Mouse (Mus musculus): ENCODE measurements around the gene Hspbap1.
A peak's percentile ranks its signal among the peaks of the same experiment; 100 is the strongest.

Hspbap1 gene

DNA sequence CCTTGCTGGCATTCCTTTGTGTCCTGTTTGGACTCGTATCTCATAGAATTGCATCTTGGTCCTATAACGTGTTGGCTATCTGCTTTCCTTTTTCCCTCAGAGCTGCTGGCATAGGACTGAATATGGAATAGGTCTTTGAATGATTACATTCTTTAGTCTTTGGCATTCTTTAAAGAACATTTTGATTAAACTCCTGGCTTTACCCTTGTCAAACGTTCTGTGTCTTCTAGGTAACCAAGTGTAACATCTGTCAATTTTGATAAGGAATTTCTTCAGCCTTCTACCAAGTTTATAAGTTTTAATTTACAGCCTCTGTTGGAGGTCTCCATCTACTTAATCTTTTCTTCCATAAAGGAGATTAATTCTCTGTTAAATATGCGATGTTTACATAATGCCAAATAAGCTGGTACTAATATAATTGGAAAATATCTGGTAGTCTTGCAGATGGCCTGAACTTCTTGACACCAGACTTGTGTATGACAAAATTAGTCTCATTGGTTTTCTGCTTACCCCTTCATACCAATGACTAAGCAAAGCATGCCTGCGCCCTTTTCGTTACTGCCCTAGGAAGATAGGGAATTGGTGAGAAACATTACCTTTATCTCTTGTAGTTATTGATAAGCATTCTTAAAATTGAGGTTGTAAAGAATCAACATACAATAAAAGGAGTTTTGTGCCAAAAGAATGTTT is 36.9 kb downstream of the Hspbap1 start:
- DNase-seq = no peak

DNA sequence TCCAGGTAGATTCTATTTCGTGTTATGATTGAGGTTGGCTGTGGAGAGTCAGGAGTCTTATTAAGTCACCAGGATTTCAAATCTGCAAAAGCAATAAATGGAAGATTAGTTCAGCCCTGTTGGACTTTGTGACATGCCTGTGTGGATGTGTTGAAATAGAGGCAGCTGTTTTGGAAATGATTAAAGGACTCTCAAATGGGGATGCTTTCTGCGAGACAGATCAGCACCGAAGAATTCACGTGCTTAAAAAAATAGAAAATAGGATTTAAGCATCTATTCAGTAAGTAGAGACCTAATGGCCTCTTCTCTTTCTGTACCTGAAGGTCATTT is 37.5 kb downstream of the Hspbap1 start:
- DNase-seq = no peak

GRCm38 (mm10) chr16:35808838-35809237 is 38.7 kb downstream of the Hspbap1 start:
- no peak for DNase-seq

- no peak for DNase-seq
Observed at GRCm38 (mm10) chr16:35813119-35813518, 42.9 kb downstream of the Hspbap1 start.

DNA sequence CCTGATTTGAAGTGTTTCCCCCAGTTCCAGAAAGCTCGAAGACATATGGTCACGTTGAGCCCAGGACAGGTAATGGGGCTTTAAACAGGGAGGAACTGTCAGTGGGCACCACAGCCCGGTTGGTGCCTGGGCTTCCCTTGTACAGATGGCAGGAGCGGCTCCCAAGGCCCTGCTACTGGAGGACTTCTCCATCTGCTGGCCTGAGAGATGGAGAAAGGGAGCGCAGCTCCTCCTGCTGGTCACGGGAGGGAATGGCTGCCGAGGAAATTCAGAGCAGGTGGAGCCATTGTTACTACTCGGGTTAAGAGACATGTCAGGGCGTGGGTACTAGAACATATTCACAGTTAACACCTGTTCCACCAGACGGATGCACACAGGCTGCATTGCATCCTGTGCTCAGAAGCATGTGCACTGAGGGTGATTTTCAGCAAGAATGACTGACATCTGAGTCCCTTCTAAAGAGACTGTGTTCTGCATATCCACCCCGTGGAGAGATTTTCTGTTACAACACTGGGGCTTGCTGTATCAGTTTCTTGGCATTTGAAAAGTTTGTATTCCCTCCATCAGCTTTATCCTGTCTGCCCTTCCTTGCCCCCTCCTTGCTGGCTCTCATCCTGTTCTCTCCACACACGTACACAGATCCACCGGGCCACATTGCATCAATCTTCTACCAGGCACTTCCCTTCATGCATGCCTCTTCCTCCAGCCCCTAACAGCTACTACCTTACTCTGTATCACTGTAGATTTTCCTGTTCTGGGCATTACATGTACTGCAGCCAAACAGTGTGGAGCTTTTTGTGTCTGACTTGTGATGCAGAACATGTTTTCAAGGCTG is 47.3 kb downstream of the Hspbap1 start:
- DNase-seq = peak; percentile 86 to 88

DNA sequence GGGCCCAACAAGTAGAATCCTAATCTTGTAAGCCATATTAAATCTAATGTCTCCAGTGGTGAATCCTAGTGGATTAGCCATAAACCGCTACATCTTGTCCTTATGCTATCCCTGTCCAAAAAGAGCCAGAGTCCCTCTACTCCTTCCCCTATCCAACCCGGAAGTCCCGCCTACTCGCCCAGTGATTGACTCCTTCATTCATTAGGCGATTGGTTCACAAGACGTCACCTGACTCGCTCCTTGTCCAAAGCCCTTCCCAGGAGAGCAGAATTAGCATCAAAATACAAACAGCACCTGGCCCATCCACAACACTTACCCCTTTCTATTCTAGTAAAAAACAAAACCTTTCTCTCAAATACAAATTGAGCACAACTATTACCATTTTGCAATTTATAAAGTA is 59.8 kb downstream of the Hspbap1 start:
- peak in 1 of 2 experiments; percentile 13 for DNase-seq

- DNase-seq = no peak
Observed at GRCm38 (mm10) chr16:35832926-35833325, 62.8 kb downstream of the Hspbap1 start.

GRCm38 (mm10) chr16:35834653-35835052 is 64.5 kb downstream of the Hspbap1 start:
- DNase-seq = no peak

DNA sequence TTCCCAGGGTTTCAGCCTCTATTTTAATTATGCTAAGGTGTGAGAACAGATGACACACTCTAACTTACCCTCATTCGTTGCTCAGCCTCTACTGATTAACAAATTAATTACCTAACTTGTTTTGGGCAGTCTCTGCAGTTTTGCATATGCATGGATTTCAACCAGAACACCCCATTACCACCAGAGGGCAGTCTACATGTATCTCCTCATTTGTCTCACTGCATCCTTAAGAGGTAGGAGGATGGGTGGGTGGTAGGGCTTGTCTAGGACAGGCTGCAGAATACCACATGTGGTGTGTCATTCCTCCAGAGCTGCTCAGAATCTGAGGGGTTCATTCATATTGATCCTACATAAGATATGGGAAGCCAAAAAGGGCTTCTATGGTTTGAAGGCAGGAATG is 69.5 kb downstream of the Hspbap1 start:
- peak; percentile 11 to 53 for DNase-seq

- no peak for DNase-seq
Observed at GRCm38 (mm10) chr16:35847138-35847537, 77.0 kb downstream of the Hspbap1 start.

GRCm38 (mm10) chr16:35855846-35856245 is 85.7 kb downstream of the Hspbap1 start:
- no peak for DNase-seq

- DNase-seq = no peak
Observed at GRCm38 (mm10) chr16:35856766-35857165, 86.6 kb downstream of the Hspbap1 start.

DNA sequence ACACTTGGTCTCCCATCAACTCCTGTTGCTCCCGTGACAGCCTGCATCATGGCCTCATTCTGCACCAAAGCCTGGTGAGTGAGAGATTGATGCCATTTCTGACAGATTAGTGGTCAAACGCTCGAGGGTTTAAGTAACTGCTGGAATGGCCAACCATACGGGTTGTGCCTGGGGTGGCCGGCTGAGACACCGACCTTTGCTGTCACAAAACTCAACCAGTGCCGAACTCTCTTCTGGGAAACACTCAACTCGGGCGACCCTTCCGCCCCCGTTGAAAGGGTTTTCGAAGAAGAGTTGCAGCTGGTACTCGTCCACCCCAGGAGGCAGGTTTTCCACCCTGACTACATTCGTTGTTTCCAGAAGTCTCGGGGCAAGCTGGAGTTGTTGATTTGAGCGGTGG is 90.1 kb downstream of the Hspbap1 start:
- peak; percentile 16 to 38 for DNase-seq

- peak; percentile 24 to 29 for DNase-seq
Observed at GRCm38 (mm10) chr16:35862057-35862456, 91.9 kb downstream of the Hspbap1 start.

DNA sequence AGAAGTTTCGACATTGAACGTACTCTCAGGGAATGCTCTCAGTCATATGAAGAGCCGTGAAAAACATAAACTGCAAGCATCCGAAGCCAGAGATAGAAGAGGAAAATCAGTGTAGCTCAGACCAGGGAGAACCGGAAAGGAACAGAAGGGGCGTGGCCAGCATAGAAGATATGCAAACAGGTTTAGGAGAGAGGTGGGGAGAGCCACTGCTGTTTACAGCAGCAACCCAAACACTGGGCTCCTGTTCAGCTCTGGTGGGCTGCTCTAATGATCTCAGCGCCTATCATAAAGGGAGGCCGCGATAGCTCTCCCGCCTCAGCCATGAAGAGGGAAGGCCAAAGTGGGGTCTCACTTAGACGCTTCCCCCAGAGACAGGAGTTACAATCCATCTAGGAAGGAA is 97.6 kb downstream of the Hspbap1 start:
- DNase-seq = no peak

- peak; percentile 22 to 40 for DNase-seq
Observed at GRCm38 (mm10) chr16:35869126-35869525, 99.0 kb downstream of the Hspbap1 start.

DNA sequence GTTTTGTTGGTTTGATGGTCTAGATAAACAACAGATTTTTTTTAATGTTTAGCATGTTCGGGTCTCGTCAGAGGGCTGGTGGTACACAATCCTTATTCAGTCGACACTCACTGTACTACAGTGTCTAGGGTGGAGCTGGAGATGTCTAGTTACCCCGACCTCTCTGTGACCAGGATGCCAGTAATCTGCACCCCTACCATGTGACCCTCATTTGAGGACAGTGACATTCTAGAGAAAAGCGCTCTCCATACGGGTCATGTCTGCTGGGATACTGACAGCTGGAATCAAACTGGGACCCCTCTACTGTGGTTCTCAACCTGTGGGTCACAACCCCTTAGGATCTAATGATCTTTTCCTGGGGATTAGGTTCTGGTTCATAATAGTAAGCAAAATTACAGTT is 99.5 kb downstream of the Hspbap1 start:
- no peak for DNase-seq

GRCm38 (mm10) chr16:35870581-35871047 is 100.4 kb downstream of the Hspbap1 start:
- no peak for DNase-seq

DNA sequence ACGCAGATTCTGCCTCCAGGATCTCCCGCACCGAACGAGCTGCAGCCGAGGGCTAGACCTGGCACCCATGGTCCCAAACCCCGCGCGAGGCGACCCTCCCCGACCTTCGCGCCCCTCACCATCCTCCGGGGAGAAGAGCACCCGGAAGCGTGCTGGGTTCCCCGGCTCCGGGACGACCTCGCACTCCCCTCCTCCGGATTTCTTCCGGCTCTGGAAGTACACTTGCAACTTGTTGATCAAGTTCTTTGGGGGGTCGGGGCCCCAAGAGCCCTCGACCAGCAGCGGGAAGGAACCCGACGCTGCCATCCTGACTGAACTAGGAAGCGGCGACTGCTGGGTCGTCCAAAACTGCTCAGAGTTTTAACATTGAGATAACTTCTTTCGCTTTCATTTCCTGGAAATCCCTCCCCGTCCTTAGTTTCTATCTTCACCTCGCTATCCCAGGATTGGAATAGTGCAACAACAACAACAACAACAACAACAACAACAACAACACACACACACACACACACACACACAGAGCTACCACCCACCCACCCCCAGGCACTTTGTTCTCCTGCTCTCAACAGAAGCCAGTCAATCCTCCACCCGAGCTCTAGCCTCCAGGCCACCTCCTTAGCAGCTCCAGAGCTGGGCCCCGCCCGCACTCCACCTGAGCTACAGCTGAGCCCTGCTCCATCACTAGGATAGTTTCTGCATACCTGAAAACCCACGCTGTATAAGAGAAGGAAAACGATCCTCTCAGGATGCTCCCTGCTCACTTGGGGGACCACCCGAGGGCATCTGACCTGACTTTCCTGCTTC is 101.1 kb downstream of the Hspbap1 start, which contains the start of gene Parp14:
Gene Parp14 (minus strand): TSS at position 497 of the 804 bp plus-strand sequence.
- DNase-seq = peak; percentile 49 to 71

DNA sequence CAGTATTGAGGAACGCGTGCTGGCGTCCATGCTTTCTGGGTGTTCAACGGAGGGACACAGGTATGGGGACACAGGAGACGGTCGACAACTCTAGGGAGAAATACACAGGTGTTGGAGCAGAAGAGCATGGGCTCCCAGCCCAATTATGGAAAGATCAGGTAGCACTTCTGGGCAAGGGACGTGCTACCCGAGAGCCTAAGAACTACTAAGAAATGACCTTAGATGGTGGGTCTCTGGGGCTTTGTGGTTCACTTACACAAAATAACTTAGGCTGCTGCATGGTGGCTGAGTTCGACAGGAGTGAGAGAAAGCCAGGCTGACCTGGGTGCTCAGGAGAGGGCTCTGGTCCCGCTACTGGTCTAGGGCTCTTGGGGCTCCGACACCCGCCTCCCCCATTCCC is 101.7 kb downstream of the Hspbap1 start:
- no peak for DNase-seq

GRCm38 (mm10) chr16:35872410-35873006 is 102.3 kb downstream of the Hspbap1 start:
- DNase-seq = no peak

DNA sequence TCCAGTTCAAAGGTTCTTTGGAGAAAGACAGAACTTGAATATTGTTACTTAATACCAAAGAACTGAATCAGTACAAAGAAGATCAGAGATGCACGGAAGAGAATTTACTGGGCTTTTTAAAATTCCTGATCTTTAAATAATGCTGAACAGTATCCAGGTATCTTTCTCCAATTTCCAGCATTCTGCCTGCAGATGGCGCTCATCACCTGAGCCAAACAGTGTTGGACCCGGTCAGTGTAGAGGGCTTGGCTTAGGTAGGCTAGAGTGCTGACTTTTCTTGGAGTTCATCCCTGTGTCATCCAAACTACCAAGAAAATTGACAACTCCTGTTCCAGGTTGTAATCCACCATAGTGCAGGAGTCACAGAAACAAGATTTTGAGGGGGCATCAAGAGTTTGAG is 104.2 kb downstream of the Hspbap1 start:
- peak; percentile 71 to 77 for DNase-seq

All from kidney, postnatal 4 days (tissue).